Mouse (Mus musculus) lung, embryonic 16.5 days (tissue): Measurements from ENCODE around the gene 6030468B19Rik. TPM values are rescaled to one million over a fixed set of nuclear protein-coding genes. Genes with fewer than 3 reads are reported as not detected.

Experiments
- ATAC-seq: fragments of 200-750 bp; cut with Nextera tagmentation; 2 replicates; pipeline ENCODE4 v1.8.0; 2017; ENCODE audit warnings: low read depth, mild to moderate bottlenecking, moderate library complexity
- H3K27ac ChIP-seq: fragments of 300-500 bp; sonication (generic); 2 replicates; pipeline ENCODE4 v1.5.1; 2014; ENCODE audit warnings: mild to moderate bottlenecking, control low read depth, low read length
- H3K27me3 ChIP-seq: fragments of 300-500 bp; sonication (generic); 2 replicates; pipeline ENCODE4 v1.6.1; 2014; ENCODE audit warnings: low read depth, low read length, mixed read lengths; ENCODE audit not compliant: control insufficient read depth, insufficient read depth
- H3K36me3 ChIP-seq: fragments of 300-500 bp; sonication (generic); 2 replicates; pipeline ENCODE4 v1.6.1; 2014; ENCODE audit warnings: low read length; ENCODE audit not compliant: control insufficient read depth, insufficient read depth
- H3K4me1 ChIP-seq: fragments of 300-500 bp; sonication (generic); replicated peaks from 2 replicates; pipeline ENCODE4 v1.6.1; 2014; ENCODE audit warnings: low read length, mixed read lengths; ENCODE audit not compliant: control insufficient read depth, insufficient read depth
- H3K4me2 ChIP-seq: fragments of 300-500 bp; sonication (generic); 2 replicates; pipeline ENCODE4 v1.6.1; 2014; ENCODE audit warnings: low read depth, low read length, control low read depth
- H3K4me3 ChIP-seq: fragments of 300-500 bp; sonication (generic); 2 replicates; pipeline ENCODE4 v1.5.1; 2014; ENCODE audit warnings: mild to moderate bottlenecking, low read length, control low read depth
- H3K9ac ChIP-seq: fragments of 300-500 bp; sonication (generic); 2 replicates; pipeline ENCODE4 v1.6.1; 2014; ENCODE audit warnings: low read length, control low read depth
- H3K9me3 ChIP-seq: fragments of 300-500 bp; sonication (generic); 2 replicates; pipeline ENCODE4 v1.6.1; 2016; ENCODE audit warnings: low read length; ENCODE audit not compliant: control insufficient read depth
- WGBS: fragments of 180-500 bp; shearing (Covaris S2); extraction: QIAGEN DNeasy Blood & Tissue Kit; methylation state at CpG from one replicate; pipeline ENCODE4 v1.1.7; 2014; 5-methylcytosine and 5-hydroxymethylcytosine counted together
- polyA plus RNA-seq: library from polyadenylated mRNA; unstranded; fragments of >200 nt; fragmentation: Nextera tagmentation; extraction: Ambion mirVana; gene quantifications from 2 replicates; pipeline ENCODE4 v1.2.1, GENCODE M21; 2015

Gene 6030468B19Rik
- polyA plus RNA-seq, 1 experiment from 2014 or later = 0.14 TPM

DNA sequence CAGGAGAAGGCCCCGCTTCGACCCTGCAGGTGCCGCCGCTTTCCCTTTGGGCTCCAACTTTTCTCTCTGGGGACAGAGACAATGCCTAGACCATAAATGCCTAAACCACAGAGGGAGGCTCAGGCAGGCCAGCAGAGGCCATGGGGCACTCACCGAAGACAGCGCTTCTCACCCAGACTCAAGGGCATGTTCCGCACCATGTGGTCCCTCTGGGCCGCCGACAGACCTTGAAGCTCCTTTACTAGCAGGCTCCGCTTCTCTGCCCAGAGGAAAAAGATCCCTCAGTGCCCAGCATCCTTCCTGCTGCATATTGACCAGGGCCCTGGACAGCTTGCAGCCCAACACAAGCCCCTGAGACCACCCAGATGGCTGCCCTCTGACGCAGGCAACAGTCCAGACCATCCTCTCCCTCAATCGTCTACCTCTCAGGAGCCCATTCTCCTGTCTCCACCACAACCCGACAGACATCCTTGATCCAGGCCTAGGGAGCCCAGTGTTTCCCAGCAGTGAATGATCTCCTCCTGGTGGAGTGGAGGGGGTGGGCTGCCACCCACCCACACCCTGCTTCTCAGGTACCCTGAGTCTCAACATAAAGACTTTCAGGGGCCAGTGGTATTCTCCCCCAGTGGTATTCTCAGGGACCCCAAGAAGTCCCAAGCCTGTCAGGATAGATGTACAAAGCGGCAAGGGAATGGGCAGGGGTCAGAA is 21.2 kb upstream of the 6030468B19Rik start:
- Histone ChIP-seq H3K9me3 (no peaks in the 10 kb centered on the region), H3K27ac (no peak overlapping the region), H3K4me3 (no peak overlapping the region), H3K36me3 (no peaks in the 10 kb centered on the region), H3K4me1 (peaks cover 25% of the 10 kb centered on the region), H3K27me3 (no peaks in the 10 kb centered on the region), H3K9ac (no peak overlapping the region), H3K4me2 (no peak overlapping the region)
- ATAC-seq = no peak
- WGBS = 91% methylated on average over 14 of the region's 14 CpGs

DNA sequence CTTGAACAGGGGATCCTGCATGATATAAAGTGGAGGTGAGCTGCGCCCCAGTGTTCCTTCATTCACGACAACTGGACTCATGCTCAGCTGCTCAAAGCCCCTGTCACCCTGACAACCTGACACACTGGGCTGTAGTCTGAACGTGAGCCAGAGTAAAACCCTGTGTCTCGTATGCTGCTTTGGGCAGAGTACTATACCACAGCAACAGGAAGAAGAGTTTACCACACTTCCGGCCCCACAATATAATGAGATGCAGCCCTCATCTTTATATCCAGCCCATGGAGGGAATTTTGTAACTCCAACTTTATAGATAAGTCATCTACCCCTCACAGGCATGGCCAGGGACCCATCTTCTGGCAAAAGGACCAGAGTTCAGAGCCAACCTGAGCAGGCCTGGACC is 20.3 kb upstream of the 6030468B19Rik start:
- H3K4me3 ChIP-seq = no peak overlapping the region
- 85% methylated on average over 5 of the region's 5 CpGs for WGBS
- H3K9me3 ChIP-seq = no peaks in the 10 kb centered on the region
- no peak for ATAC-seq
- peaks cover 34% of the 10 kb centered on the region for H3K4me1 ChIP-seq
- no peaks in the 10 kb centered on the region for H3K36me3 ChIP-seq
- H3K4me2 ChIP-seq = no peak overlapping the region
- H3K9ac ChIP-seq = no peak overlapping the region
- H3K27me3 ChIP-seq = no peaks in the 10 kb centered on the region
- H3K27ac ChIP-seq = no peak overlapping the region

DNA sequence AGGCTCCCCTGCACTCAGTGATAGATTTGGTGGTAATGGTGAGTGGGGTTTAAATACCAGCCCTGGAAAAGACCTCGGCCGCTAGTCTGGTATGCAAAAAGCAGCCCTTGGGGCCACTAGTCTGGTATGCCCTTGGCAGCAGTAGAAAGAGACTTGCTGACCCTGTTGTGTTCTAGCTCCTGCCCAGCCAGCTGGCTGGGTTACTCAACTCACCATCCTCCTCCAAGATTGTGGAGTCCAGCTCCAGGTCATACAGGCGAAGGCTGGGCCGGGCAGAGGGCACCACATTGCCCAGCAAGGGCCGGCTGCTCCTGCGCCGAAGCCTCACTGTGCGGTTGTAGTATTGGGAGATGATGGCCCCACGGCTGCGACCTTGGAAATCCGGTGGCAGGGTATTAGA is 19.4 kb upstream of the 6030468B19Rik start:
- no peak overlapping the region for H3K4me3 ChIP-seq
- H3K36me3 ChIP-seq = no peaks in the 10 kb centered on the region
- no peak overlapping the region for H3K27ac ChIP-seq
- ATAC-seq = no peak
- no peaks in the 10 kb centered on the region for H3K27me3 ChIP-seq
- no peak overlapping the region for H3K9ac ChIP-seq
- WGBS = 88% methylated on average over 11 of the region's 11 CpGs
- H3K4me1 ChIP-seq = peaks cover 36% of the 10 kb centered on the region
- no peaks in the 10 kb centered on the region for H3K9me3 ChIP-seq
- no peak overlapping the region for H3K4me2 ChIP-seq

DNA sequence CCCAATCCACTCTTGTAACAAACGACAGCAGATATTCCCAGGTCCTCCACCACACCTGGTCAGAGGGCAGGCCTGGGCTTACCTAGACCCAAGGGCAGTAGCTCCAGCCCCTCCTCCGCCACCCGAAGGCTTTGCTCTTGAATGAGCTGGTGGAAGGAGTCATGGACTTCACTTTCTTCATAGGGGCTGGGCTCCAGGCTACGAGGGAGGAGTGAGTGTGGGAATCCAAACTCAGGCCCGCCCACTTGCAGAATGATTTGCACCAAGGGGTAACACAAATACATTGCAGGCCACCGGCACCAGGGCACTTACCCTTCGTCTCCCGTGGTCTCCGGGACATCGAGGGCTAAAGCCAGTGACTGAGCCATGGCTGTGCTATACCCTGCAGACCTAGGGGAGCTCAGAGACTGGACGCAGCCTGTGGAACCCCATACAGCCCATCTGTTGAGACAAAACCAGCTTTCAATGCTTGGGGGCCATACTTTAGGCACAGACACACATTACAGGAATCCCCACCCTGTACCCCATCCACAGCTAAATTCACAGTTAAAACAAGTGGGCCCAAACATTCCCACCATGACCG is 18.5 kb upstream of the 6030468B19Rik start:
- peak overlapping the region; percentile 77 for H3K9ac ChIP-seq
- peaks cover 41% of the 10 kb centered on the region for H3K4me1 ChIP-seq
- peak overlapping the region; percentile 61 for H3K4me3 ChIP-seq
- H3K27ac ChIP-seq = peak overlapping the region; percentile 97
- WGBS = 43% methylated on average over 12 of the region's 12 CpGs
- no peaks in the 10 kb centered on the region for H3K36me3 ChIP-seq
- H3K4me2 ChIP-seq = peak overlapping the region; percentile 98
- no peak for ATAC-seq
- no peaks in the 10 kb centered on the region; the same call in 1 of the 2 replicates for H3K27me3 ChIP-seq
- no peaks in the 10 kb centered on the region for H3K9me3 ChIP-seq

DNA sequence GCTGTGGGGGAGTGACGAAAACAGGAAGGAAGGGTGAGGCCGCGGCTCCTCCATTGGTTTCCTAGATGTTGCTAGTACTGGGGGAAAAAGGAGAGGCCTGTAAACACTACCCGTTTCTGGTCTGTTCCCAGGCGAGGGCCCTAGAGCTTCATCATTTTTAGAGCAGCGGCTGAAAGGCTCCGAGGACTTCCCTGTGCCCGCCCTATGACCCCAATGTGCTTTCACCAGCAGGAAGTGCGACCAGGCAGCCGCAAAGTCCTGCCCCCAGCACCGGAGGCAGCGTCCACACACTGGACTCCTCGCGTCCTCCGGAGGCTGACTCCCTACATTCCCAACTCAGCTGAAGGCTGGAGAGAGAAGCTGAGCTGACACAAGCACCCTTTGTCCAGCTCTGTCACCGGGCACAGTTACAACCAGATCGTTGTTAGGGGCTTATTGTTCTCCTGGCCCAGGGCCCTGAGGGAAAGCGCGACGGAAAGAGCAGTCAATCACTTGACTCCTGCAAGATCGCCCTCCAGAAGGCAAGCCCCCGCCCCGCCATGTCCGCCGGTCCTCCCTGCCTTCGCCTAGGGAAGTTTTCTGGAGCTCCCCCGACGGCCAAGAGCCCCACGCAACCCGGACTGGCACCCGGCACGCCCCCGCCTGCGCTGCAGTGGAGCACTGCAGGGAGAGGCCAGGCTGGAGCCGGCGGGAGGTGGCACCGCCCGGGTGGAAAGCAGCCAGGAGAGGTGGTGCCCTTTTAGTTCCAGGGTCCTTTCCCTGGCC is 17.8 kb upstream of the 6030468B19Rik start:
- no peaks in the 10 kb centered on the region for H3K9me3 ChIP-seq
- H3K9ac ChIP-seq = peak overlapping the region; percentile 77
- no peaks in the 10 kb centered on the region for H3K36me3 ChIP-seq
- WGBS = 3% methylated on average over 38 of the region's 38 CpGs
- peak overlapping the region; percentile 98 for H3K4me2 ChIP-seq
- H3K27ac ChIP-seq = peak overlapping the region; percentile 97
- no peaks in the 10 kb centered on the region; the same call in 1 of the 2 replicates for H3K27me3 ChIP-seq
- H3K4me3 ChIP-seq = peak overlapping the region; percentile 61
- H3K4me1 ChIP-seq = peaks cover 41% of the 10 kb centered on the region
- peak; percentile 34 for ATAC-seq

DNA sequence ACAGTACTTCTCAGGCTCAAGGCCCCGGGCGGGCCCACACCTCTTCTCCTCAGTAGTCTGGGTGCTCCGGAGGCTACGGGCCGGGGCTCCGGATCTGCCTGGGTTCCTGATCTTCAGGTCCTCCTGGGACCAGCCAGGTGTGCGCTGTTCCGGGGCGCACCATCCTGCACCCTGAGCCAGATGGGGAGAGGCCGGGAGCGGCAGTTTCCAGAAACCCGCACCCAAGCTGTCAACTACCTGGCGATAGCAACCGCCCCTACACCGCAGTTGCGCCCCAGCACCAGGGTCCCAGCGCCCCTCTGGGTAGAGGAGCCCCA is 17.3 kb upstream of the 6030468B19Rik start:
- peak overlapping the region; percentile 77 for H3K9ac ChIP-seq
- peak; percentile 6; the same call in 1 of the 2 replicates for ATAC-seq
- H3K27me3 ChIP-seq = no peaks in the 10 kb centered on the region; the same call in 1 of the 2 replicates
- H3K4me1 ChIP-seq = peaks cover 41% of the 10 kb centered on the region
- peak overlapping the region; percentile 98 for H3K4me2 ChIP-seq
- peak overlapping the region; percentile 97 for H3K27ac ChIP-seq
- under 1% methylated on average over 17 of the region's 17 CpGs for WGBS
- H3K36me3 ChIP-seq = no peaks in the 10 kb centered on the region
- H3K9me3 ChIP-seq = no peaks in the 10 kb centered on the region
- peak overlapping the region; percentile 61 for H3K4me3 ChIP-seq

DNA sequence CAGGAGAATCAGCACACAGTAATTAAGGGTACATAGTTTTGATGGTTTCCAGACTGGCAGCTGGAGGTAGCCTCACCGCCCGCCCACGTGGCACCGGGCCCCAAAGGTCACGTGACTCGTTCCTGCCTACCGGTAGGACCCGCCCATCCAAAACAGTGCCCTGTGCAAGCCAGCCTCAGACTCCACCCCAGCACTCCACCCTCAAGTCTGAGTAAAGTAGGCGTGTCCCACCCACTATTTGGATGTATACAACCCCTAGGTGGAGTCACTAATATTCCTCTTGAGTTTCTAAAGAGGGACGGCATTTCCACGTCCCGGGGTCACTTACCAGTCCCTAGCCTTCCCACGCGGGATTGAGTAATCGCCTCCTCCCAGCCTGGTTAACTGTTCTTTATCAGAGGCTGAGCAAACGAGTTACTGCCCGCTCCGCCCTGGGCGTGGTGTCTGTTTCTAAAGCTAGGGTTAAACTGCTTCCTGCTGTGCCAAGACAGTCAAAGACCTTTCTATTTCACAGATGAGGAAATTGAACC is 16.8 kb upstream of the 6030468B19Rik start:
- no peaks in the 10 kb centered on the region for H3K9me3 ChIP-seq
- peak; percentile 75 for ATAC-seq
- no peaks in the 10 kb centered on the region; the same call in 1 of the 2 replicates for H3K27me3 ChIP-seq
- H3K4me3 ChIP-seq = peak overlapping the region; percentile 61
- H3K27ac ChIP-seq = peak overlapping the region; percentile 97
- H3K36me3 ChIP-seq = no peaks in the 10 kb centered on the region
- H3K4me1 ChIP-seq = peaks cover 41% of the 10 kb centered on the region
- H3K9ac ChIP-seq = peak overlapping the region; percentile 77
- WGBS = 1% methylated on average over 19 of the region's 19 CpGs
- peak overlapping the region; percentile 98 for H3K4me2 ChIP-seq

DNA sequence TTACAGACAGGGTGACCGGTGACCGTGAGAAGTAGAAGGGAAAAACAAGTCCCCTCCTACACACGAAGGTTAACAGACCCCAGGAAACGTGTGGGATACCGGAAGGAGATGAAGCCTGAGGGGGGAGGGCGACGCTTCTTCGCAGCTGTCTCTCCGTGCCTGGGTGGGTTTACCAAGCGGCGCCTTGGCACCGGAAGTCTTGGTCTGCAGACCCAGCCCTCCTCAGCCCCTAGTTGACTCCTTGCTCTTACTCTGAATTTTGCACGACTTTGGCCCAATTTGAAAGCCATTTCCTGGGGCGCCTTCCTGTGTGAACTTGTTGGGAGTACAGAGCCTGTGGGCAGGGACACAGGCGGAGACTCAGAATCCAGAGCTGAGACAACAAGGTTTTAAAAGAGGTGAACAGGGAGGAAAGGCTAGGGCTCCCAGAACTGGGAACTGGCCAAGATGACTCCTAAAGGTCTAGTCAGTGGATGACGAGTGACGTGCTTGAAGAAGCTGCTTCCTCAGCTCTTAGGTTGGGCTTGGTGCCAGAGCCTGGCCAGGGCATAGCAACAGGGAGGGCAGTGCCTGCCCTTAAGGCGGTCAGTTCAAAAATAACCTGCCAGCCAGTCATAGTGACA is 16.1 kb upstream of the 6030468B19Rik start:
- Histone ChIP-seq H3K9ac (peak overlapping the region; percentile 19), H3K27ac (peak overlapping the region; percentile 97), H3K36me3 (no peaks in the 10 kb centered on the region), H3K9me3 (no peaks in the 10 kb centered on the region), H3K27me3 (no peaks in the 10 kb centered on the region; the same call in 1 of the 2 replicates), H3K4me1 (peaks cover 41% of the 10 kb centered on the region), H3K4me3 (peak overlapping the region; percentile 61), H3K4me2 (peak overlapping the region; percentile 98)
- ATAC-seq = no peak
- 14% methylated on average over 18 of the region's 18 CpGs for WGBS
